ENCODE assay signal across 12 mouse cellular contexts in genomic region chr2:163375468-163375867, GRCm38 (mm10). TPM values are rescaled to one million over a fixed set of nuclear protein-coding genes. Genes with fewer than 3 reads are reported as not detected.
DNase-seq lines count a peak whose midpoint lies in the region; ATAC-seq and TF ChIP-seq lines count a peak whose summit lies in the region.
"Had no signal": no experiment of that assay in that cellular context is flagged by ENCODE, and none has a peak within 500 bp of the region (broad histone marks: within the 10 kb centered on the region; RNA-seq: fewer than 3 reads in every experiment).

No protein-coding gene starts in this region.

- no peaks in the 10 kb centered on the region for H3K9me3 ChIP-seq in heart, embryonic 13.5 days
- no peaks in the 10 kb centered on the region for H3K9me3 ChIP-seq in midbrain, embryonic 15.5 days
- no peaks in the 10 kb centered on the region for H3K9me3 ChIP-seq in midbrain, embryonic 14.5 days (ENCODE audit: control insufficient read depth, low read length)
- H3K9me3 ChIP-seq in embryonic facial prominence, embryonic 13.5 days = no peaks in the 10 kb centered on the region; the same call in 1 of the 2 replicates
- H3K9me3 ChIP-seq in stomach, postnatal 0 days (ENCODE audit: control insufficient read depth, low read length) = no peaks in the 10 kb centered on the region

- intact Hi-C loops in heart, postnatal 10 days (cut with DNase I) = no loop called here

- TF ChIP-seq EP300 in stomach, postnatal 0 days (optimal IDR thresholded peaks at IDR 0.05) = no peak

- H3K27me3 ChIP-seq in heart, embryonic 13.5 days (replicated peaks) = peaks cover 31% of the 10 kb centered on the region
- H3K27me3 ChIP-seq in midbrain, embryonic 15.5 days (replicated peaks) = peaks cover 29% of the 10 kb centered on the region
- peaks cover 12% of the 10 kb centered on the region for H3K27me3 ChIP-seq in midbrain, embryonic 14.5 days (ENCODE audit: control insufficient read depth, insufficient read depth, low read length)
- peaks cover 40% of the 10 kb centered on the region for H3K27me3 ChIP-seq in embryonic facial prominence, embryonic 13.5 days
- H3K27me3 ChIP-seq in stomach, postnatal 0 days (ENCODE audit: control insufficient read depth, insufficient read depth, low read length) = no peaks in the 10 kb centered on the region

- no peak for ATAC-seq in heart, embryonic 13.5 days (ENCODE audit: extremely low read depth, insufficient number of reproducible peaks, low FRiP score, low TSS enrichment)
- no peak for ATAC-seq in midbrain, embryonic 15.5 days (replicated peaks)
- ATAC-seq in midbrain, embryonic 14.5 days (ENCODE audit: low FRiP score, low TSS enrichment) = no peak
- no peak for ATAC-seq in embryonic facial prominence, embryonic 13.5 days (ENCODE audit: insufficient number of reproducible peaks, insufficient read depth, low FRiP score, low TSS enrichment, low read depth)
- ATAC-seq in stomach, postnatal 0 days (ENCODE audit: low FRiP score, low TSS enrichment) = 0 out of 2 replicates have a peak, but pooled peaks have one; percentile 13

- peaks cover 65% of the 10 kb centered on the region for H3K36me3 ChIP-seq in heart, embryonic 13.5 days
- H3K36me3 ChIP-seq in midbrain, embryonic 15.5 days (replicated peaks) = no peaks in the 10 kb centered on the region
- H3K36me3 ChIP-seq in midbrain, embryonic 14.5 days (ENCODE audit: control insufficient read depth, insufficient read depth, low read length) = no peaks in the 10 kb centered on the region
- no peaks in the 10 kb centered on the region for H3K36me3 ChIP-seq in embryonic facial prominence, embryonic 13.5 days
- no peaks in the 10 kb centered on the region for H3K36me3 ChIP-seq in stomach, postnatal 0 days (ENCODE audit: control insufficient read depth, insufficient read depth, low read length)

- peak overlapping the region; percentile 96; the same call in 1 of the 2 replicates for H3K27ac ChIP-seq in heart, embryonic 13.5 days (replicated peaks)
- no peak overlapping the region for H3K27ac ChIP-seq in midbrain, embryonic 15.5 days
- no peak overlapping the region for H3K27ac ChIP-seq in midbrain, embryonic 14.5 days (replicated peaks; ENCODE audit: low read depth, low read length)
- no peak overlapping the region for H3K27ac ChIP-seq in embryonic facial prominence, embryonic 13.5 days
- H3K27ac ChIP-seq in stomach, postnatal 0 days (replicated peaks) = no peak overlapping the region

- H3K4me1 ChIP-seq in heart, embryonic 13.5 days = peaks cover 90% of the 10 kb centered on the region
- H3K4me1 ChIP-seq in midbrain, embryonic 15.5 days = no peaks in the 10 kb centered on the region
- no peaks in the 10 kb centered on the region for H3K4me1 ChIP-seq in midbrain, embryonic 14.5 days (ENCODE audit: control insufficient read depth, insufficient read depth, low read length)
- 0 out of 2 replicates have a peak, but pooled peaks cover 5% of the 10 kb centered on the region for H3K4me1 ChIP-seq in embryonic facial prominence, embryonic 13.5 days
- H3K4me1 ChIP-seq in stomach, postnatal 0 days (replicated peaks; ENCODE audit: control insufficient read depth, insufficient read depth) = no peaks in the 10 kb centered on the region

- H3K4me3 ChIP-seq in heart, embryonic 13.5 days = peak overlapping the region; percentile 6; the same call in 1 of the 2 replicates
- H3K4me3 ChIP-seq in midbrain, embryonic 15.5 days = no peak overlapping the region
- no peak overlapping the region for H3K4me3 ChIP-seq in midbrain, embryonic 14.5 days (replicated peaks; ENCODE audit: low read depth, low read length)
- peak overlapping the region; percentile 4 for H3K4me3 ChIP-seq in embryonic facial prominence, embryonic 13.5 days
- no peak overlapping the region for H3K4me3 ChIP-seq in stomach, postnatal 0 days (ENCODE audit: low read depth, low read length)

- peak overlapping the region; percentile 59 for H3K4me2 ChIP-seq in heart, embryonic 13.5 days
- H3K4me2 ChIP-seq in midbrain, embryonic 15.5 days = peak overlapping the region; percentile 33
- no peak overlapping the region for H3K4me2 ChIP-seq in midbrain, embryonic 14.5 days (ENCODE audit: low read length)
- H3K4me2 ChIP-seq in embryonic facial prominence, embryonic 13.5 days = peak overlapping the region; percentile 27
- H3K4me2 ChIP-seq in stomach, postnatal 0 days (replicated peaks; ENCODE audit: low read depth) = no peak overlapping the region

- peak overlapping the region; percentile 76 for H3K9ac ChIP-seq in heart, embryonic 13.5 days
- H3K9ac ChIP-seq in midbrain, embryonic 15.5 days = no peak overlapping the region
- H3K9ac ChIP-seq in midbrain, embryonic 14.5 days (replicated peaks; ENCODE audit: low read length) = no peak overlapping the region
- H3K9ac ChIP-seq in embryonic facial prominence, embryonic 13.5 days = no peak overlapping the region
- H3K9ac ChIP-seq in stomach, postnatal 0 days (ENCODE audit: low read length) = no peak overlapping the region

- no peak for TF ChIP-seq CTCF in stomach, postnatal 0 days (IDR thresholded peaks at IDR 0.05; ENCODE audit: low read depth)

- 44% methylated on average over 35 of the region's 35 CpGs for WGBS in heart, embryonic 13.5 days
- 40% methylated on average over 35 of the region's 35 CpGs for WGBS in midbrain, embryonic 15.5 days
- 46% methylated on average over 35 of the region's 35 CpGs for WGBS in midbrain, embryonic 14.5 days
- WGBS in embryonic facial prominence, embryonic 13.5 days = 49% methylated on average over 35 of the region's 35 CpGs
- 49% methylated on average over 35 of the region's 35 CpGs for WGBS in stomach, postnatal 0 days

- DNase-seq in heart, postnatal 10 days = no peak
- DNase-seq in midbrain, embryonic 14.5 days = no peak
- no peak for DNase-seq in stomach, postnatal 0 days (ENCODE audit: low spot score)
- no peak for DNase-seq in frontal cortex, adult 2 months (ENCODE audit: extremely low spot score in 1 of 2, low spot score in 1 of 2)
- DNase-seq: adrenal gland, postnatal 25 days; gastrocnemius, postnatal 10 days; kidney, adult 8-10 months; lung, adult 18-20 months; thymus, postnatal 14 days had no signal

RNA-seq across cellular contexts. Expression of gene Jph2, which starts 22.3 kb away (rescaled TPM):
- 41.5 and 42.9 TPM in 2 replicates for polyA plus RNA-seq in heart, embryonic 13.5 days (2015; fragmentation: Nextera tagmentation; extraction: Ambion mirVana)
- 100 to 1,000 TPM; 378 to 449 TPM for total RNA-seq in heart, postnatal 10 days (2021)
- 0.93 and 0.94 TPM in 2 replicates for polyA plus RNA-seq in midbrain, embryonic 15.5 days (2015; fragmentation: Nextera tagmentation; extraction: Ambion mirVana)
- polyA plus RNA-seq in midbrain, embryonic 14.5 days (2014; fragmentation: Nextera tagmentation; extraction: Ambion mirVana) = 0.30 and 0.37 TPM in 2 replicates
- polyA plus RNA-seq in embryonic facial prominence, embryonic 13.5 days (2015; fragmentation: Nextera tagmentation; extraction: Ambion mirVana) = 0.45 and 0.72 TPM in 2 replicates
- polyA plus RNA-seq in stomach, postnatal 0 days (2015; fragmentation: Nextera tagmentation; extraction: Ambion mirVana) = 13.6 and 13.9 TPM in 2 replicates
- polyA plus RNA-seq in frontal cortex, adult 2 months (2012; rRNA removed) = 0.64 and 0.78 TPM in 2 replicates

RNA-seq across cellular contexts. Expression of gene Oser1, which starts 49.0 kb away (rescaled TPM):
- polyA plus RNA-seq in heart, embryonic 13.5 days (2015; fragmentation: Nextera tagmentation; extraction: Ambion mirVana) = 54.5 and 57.3 TPM in 2 replicates
- 10 to 100 TPM; 21.3 to 24.4 TPM for total RNA-seq in heart, postnatal 10 days (2021)
- polyA plus RNA-seq in midbrain, embryonic 15.5 days (2015; fragmentation: Nextera tagmentation; extraction: Ambion mirVana) = 73.1 and 78.7 TPM in 2 replicates
- polyA plus RNA-seq in midbrain, embryonic 14.5 days (2014; fragmentation: Nextera tagmentation; extraction: Ambion mirVana) = 78.5 and 84.3 TPM in 2 replicates
- 92.1 and 99.5 TPM in 2 replicates for polyA plus RNA-seq in embryonic facial prominence, embryonic 13.5 days (2015; fragmentation: Nextera tagmentation; extraction: Ambion mirVana)
- 79.8 and 81.4 TPM in 2 replicates for polyA plus RNA-seq in stomach, postnatal 0 days (2015; fragmentation: Nextera tagmentation; extraction: Ambion mirVana)
- 24.2 and 26.0 TPM in 2 replicates for polyA plus RNA-seq in frontal cortex, adult 2 months (2012; rRNA removed)

Comparison
In these comparisons a context has a peak if more than half of its experiments do, and no peak if none do; other contexts are left out.
1. H3K4me2 ChIP-seq: peak in heart, embryonic 13.5 days (single experiment), midbrain, embryonic 15.5 days (single experiment) and embryonic facial prominence, embryonic 13.5 days (single experiment); none in midbrain, embryonic 14.5 days (single experiment) and stomach, postnatal 0 days (single experiment).
2. H3K4me3 ChIP-seq: peak in heart, embryonic 13.5 days (single experiment) and embryonic facial prominence, embryonic 13.5 days (single experiment); none in midbrain, embryonic 15.5 days (single experiment), midbrain, embryonic 14.5 days (single experiment) and stomach, postnatal 0 days (single experiment).